Mouse (Mus musculus): Measurements from ENCODE around the gene Heatr5b.

DNA sequence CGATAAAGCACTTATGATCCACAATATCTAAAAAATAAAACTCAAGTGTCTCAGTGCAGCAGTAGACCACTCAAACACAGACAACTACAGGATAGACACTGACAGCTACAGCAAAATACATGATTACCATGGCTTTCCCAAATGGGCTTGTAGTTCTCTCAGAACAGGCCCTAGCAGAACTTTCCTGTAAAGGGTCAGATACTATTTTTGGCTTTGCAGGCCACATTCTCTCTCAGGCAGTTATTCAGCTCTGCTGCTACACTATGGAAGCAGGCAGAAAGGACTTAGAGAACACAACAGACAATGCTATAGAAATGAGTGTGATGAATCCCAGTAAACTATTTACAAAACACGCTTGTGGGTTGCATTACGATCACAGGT lies 43.5 kb downstream of the Heatr5b start:
- TF ChIP-seq CTCF (IDR thresholded peaks at IDR 0.05; ENCODE audit: borderline replicate concordance, control insufficient read depth, extremely low read depth, insufficient read depth, low read length, poor library complexity) (no peak), POLR2A (IDR thresholded peaks at IDR 0.05; ENCODE audit: control insufficient read depth, extremely low read depth, insufficient read depth, low read length, poor library complexity) (no peak)

All from thymus, adult 2 months (tissue).